Mouse (Mus musculus) ES-E14 (cell line): ENCODE measurements around the gene Dmrta2. TPM values are rescaled to one million over a fixed set of nuclear protein-coding genes. Genes with fewer than 3 reads are reported as not detected.
A peak's percentile ranks its signal among the peaks of the same experiment; 100 is the strongest.

Source experiments
- DNase-seq: peaks from one replicate; pipeline ENCODE4 v3.0.0-alpha.2; 2013; ENCODE audit warnings: low read depth, low spot score
- H3K27ac ChIP-seq: 2 replicates; pipeline ENCODE4 v1.5.1; 2012; ENCODE audit warnings: low read depth, mild to moderate bottlenecking, low read length, moderate library complexity, mixed read lengths; ENCODE audit not compliant: poor library complexity, insufficient read depth, severe bottlenecking
- H3K36me3 ChIP-seq: 2 replicates; pipeline ENCODE4 v1.6.1; 2012; ENCODE audit warnings: mild to moderate bottlenecking, low read length, moderate library complexity, mixed read lengths; ENCODE audit not compliant: control insufficient read depth, poor library complexity, insufficient read depth, severe bottlenecking
- H3K4me1 ChIP-seq, 2 experiments: fragments of 150-350 bp in 1 of 2; sonication (generic) in 1 of 2; 2 replicates each; pipeline ENCODE4 v1.6.1; 2012; ENCODE audit warnings: low read length in 2 of 2, mild to moderate bottlenecking in 1 of 2, mixed read lengths in 1 of 2; ENCODE audit not compliant: control insufficient read depth in 2 of 2, insufficient read depth in 2 of 2, poor library complexity in 1 of 2
- H3K4me3 ChIP-seq, 2 experiments: fragments of 150-350 bp in 1 of 2; sonication (generic) in 1 of 2; 2 replicates each; pipeline ENCODE4 v1.5.1; 2012; ENCODE audit warnings: low read length in 2 of 2, low read depth in 1 of 2, mild to moderate bottlenecking in 1 of 2, mixed read lengths in 1 of 2; ENCODE audit not compliant: insufficient read depth in 1 of 2, poor library complexity in 1 of 2, severe bottlenecking in 1 of 2
- H3K9ac ChIP-seq: 2 replicates; pipeline ENCODE4 v1.6.1; 2012; ENCODE audit warnings: low read depth, mild to moderate bottlenecking, low read length, mixed read lengths; ENCODE audit not compliant: poor library complexity, insufficient read depth, severe bottlenecking
- H3K9me3 ChIP-seq: fragments of 150-350 bp; sonication (generic); 2 replicates; pipeline ENCODE4 v1.6.1; 2012; ENCODE audit warnings: low read depth, mild to moderate bottlenecking, low read length; ENCODE audit not compliant: control insufficient read depth, insufficient read depth
- CHD2 ChIP-seq: IDR thresholded peaks from 2 replicates; pipeline ENCODE4 v1.6.1; 2014; ENCODE audit warnings: mild to moderate bottlenecking, low read depth, low read length, inconsistent platforms
- HCFC1 ChIP-seq: IDR thresholded peaks from 2 replicates; pipeline ENCODE4 v1.6.1; 2012; ENCODE audit warnings: low read length, inconsistent platforms, borderline replicate concordance; ENCODE audit not compliant: insufficient read depth
- MAFK ChIP-seq: IDR thresholded peaks from 2 replicates; pipeline ENCODE4 v1.6.1; 2014; ENCODE audit warnings: mild to moderate bottlenecking, low read depth, low read length, inconsistent platforms; ENCODE audit not compliant: insufficient read depth
- ZC3H11A ChIP-seq: IDR thresholded peaks from 2 replicates; pipeline ENCODE4 v1.6.1; 2012; ENCODE audit warnings: low read depth, mild to moderate bottlenecking, inconsistent platforms, low read length, borderline replicate concordance
- ZNF384 ChIP-seq: IDR thresholded peaks from 2 replicates; pipeline ENCODE4 v1.6.1; 2012; ENCODE audit warnings: low read depth, low read length, inconsistent platforms
- in situ Hi-C, 2 experiments: fragments of 600-800 bp; cut with MboI; formaldehyde crosslinking; loops; one replicate each; pipeline ENCODE4 v1.15.1; 2025; ENCODE audit warnings: low sequenced_read_pairs in 2 of 2, inconsistent platforms in 1 of 2; ENCODE audit not compliant: unreplicated experiment in 2 of 2
- total RNA-seq: library from RNA; depleted of rRNA; stranded (reverse); fragments of 300-350 nt; gene quantifications from 2 replicates; pipeline ENCODE4 v1.2.3, GENCODE M21; 2012

The Dmrta2 gene
- total RNA-seq, 1 experiment = 1.2 TPM

DNA sequence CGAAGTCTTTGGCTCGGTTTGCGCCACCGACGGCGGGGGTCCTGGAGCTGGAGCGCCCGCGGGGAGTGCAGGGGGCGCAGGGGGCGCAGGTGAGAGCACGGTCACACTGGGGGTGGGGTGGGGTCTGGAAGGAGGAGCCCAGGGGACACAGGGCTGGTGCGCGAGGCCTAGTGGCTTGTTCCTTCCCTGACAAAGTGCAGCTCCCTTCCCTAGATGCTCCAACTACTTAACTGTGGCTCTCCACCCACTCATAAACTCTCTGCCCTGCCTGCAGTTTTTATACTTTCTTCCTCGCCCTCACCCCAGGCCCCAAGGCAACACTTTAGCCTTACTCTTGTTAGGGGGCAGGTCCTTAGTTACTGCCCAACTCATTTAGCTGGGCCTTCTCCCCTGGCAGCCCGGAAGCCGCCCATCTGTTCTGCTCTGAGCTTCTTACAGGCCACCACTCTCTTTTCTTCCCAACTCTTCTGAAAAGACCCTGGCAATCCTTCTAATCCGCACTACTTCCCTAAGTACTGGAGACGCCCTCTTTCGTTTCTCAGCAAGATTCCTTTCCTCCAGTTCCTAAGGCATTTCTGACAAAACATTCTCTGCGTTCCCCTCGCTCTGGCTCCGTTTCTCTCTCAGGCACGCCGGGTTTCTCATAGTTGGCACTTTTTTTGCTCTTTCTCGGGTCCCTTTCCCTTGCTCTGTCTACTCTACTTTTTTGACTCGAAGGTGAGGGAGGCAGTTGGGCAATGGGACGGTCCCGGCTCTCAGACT, 2.6 kb downstream of the Dmrta2 start:
- Histone ChIP-seq H3K9ac (no peak overlapping the region; the same call in 1 of the 2 replicates), H3K27ac (no peak overlapping the region)
- DNase-seq = no peak

GRCm38 (mm10) chr4:109981083-109981870, 3.4 kb downstream of the Dmrta2 start:
- Histone ChIP-seq H3K4me3 (peak overlapping the region in 1 of 2 experiments; percentile 52; a peak in 2 of 4 replicates), H3K9ac (no peak overlapping the region; the same call in 1 of the 2 replicates)

More for the DNA sequence above, 2.6 kb downstream of the Dmrta2 start:
- in situ Hi-C loops = loop anchor here in 1 of 2 experiments (5.0 kb wide), 1 partner anchor 323 kb away; no protein-coding TSS in a partner anchor
- TF ChIP-seq ZC3H11A (no peak), ZNF384 (no peak), HCFC1 (no peak), CHD2 (no peak), MAFK (no peak)
- no peaks in the 10 kb centered on the region for H3K9me3 ChIP-seq
- H3K4me1 ChIP-seq = peaks cover 0 to 14% of the 10 kb centered on the region in 2 experiments; a peak in 1 of 4 replicates
- H3K36me3 ChIP-seq = no peaks in the 10 kb centered on the region
- peak overlapping the region; percentile 34 to 66 for H3K4me3 ChIP-seq

DNA sequence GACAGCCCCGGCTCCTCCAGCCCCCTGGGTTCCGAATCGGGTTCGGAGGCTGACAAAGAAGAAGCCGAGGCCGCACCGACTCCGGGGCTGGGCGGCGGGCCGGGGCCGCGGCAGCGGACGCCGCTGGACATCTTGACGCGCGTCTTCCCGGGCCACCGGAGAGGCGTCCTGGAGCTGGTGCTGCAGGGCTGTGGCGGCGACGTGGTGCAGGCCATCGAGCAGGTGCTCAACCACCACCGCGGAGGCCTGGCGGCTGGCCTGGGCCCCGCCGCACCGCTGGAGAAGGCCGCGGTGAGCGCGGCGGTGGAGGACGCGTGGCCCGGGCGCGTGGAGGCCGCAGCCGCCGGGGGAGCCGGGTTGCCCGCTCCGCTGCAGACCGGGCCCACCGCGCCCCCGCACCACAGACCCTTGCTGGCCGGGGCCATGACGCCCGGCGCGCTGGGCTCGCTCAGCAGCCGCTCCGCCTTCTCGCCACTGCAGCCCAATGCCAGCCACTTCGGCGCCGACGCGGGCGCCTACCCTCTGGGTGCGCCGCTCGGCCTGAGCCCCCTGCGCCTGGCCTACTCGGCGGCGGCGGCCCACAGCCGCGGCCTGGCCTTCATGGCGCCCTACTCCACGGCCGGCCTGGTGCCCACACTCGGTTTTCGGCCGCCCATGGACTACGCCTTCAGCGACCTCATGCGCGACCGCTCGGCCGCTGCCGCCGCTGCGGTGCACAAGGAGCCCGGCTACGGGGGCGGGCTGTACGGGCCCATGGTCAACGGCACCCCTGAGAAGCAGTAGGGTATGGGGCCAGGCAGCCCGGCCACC, 4.2 kb downstream of the Dmrta2 start:
- in situ Hi-C loops = loop anchor here in 1 of 2 experiments (5.0 kb wide), 1 partner anchor 325 kb away; no protein-coding TSS in a partner anchor
- Histone ChIP-seq H3K4me1 (peaks cover 0 to 12% of the 10 kb centered on the region in 2 experiments; a peak in 1 of 4 replicates), H3K36me3 (no peaks in the 10 kb centered on the region), H3K9me3 (no peaks in the 10 kb centered on the region), H3K9ac (peak overlapping the region; percentile 42), H3K27ac (no peak overlapping the region), H3K4me3 (peak overlapping the region in 1 of 2 experiments; percentile 52; a peak in 3 of 4 replicates)
- TF ChIP-seq CHD2 = no peak
- no peak for TF ChIP-seq HCFC1
- TF ChIP-seq ZNF384 = no peak
- no peak for TF ChIP-seq ZC3H11A
- no peak for DNase-seq

More at GRCm38 (mm10) chr4:109981083-109981870, 3.4 kb downstream of the Dmrta2 start:
- Histone ChIP-seq H3K4me1 (peaks cover 0 to 14% of the 10 kb centered on the region in 2 experiments; a peak in 1 of 4 replicates), H3K27ac (no peak overlapping the region), H3K36me3 (no peaks in the 10 kb centered on the region), H3K9me3 (no peaks in the 10 kb centered on the region)
- DNase-seq = no peak
- TF ChIP-seq CHD2 (no peak), MAFK (no peak), ZC3H11A (no peak), HCFC1 (no peak), ZNF384 (no peak)
- in situ Hi-C loops = loop anchor here in 1 of 2 experiments (5.0 kb wide), 1 partner anchor 324 kb away; no protein-coding TSS in a partner anchor

- Histone ChIP-seq H3K9ac (peak overlapping the region; percentile 34; the same call in 1 of the 2 replicates), H3K36me3 (no peaks in the 10 kb centered on the region), H3K4me3 (peak overlapping the region in 1 of 2 experiments; percentile 52; a peak in 2 of 4 replicates), H3K9me3 (no peaks in the 10 kb centered on the region), H3K27ac (no peak overlapping the region), H3K4me1 (peaks cover 0 to 11% of the 10 kb centered on the region in 2 experiments; a peak in 1 of 4 replicates)
- TF ChIP-seq ZNF384 (no peak), HCFC1 (no peak), MAFK (no peak), CHD2 (no peak), ZC3H11A (no peak)
- in situ Hi-C loops = loop anchor here in 1 of 2 experiments (5.0 kb wide), 1 partner anchor 325 kb away; no protein-coding TSS in a partner anchor
- DNase-seq = no peak
Observed at GRCm38 (mm10) chr4:109982681-109983265, 4.9 kb downstream of the Dmrta2 start.
